Mouse (Mus musculus): ENCODE measurements around the gene Ppm1e.

DNA sequence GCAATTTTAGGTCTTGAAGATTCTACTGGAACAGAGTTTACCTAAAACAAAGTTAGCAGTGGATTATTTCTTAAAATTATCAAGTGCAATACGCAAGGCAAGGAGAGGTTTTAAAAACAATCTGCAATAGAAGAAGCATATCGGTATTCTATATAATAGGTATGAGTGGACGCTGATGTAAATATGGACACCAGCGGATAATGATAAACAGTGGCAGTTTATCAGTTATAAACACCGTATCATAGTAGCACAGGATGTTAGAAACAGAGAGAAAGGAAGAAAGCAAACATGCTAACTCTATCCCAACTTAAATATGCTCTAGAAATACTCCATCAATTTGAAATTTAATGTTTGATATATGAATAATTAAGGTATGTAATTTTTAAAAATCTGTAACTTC, 6.3 kb upstream of the Ppm1e start:
- TF ChIP-seq CTCF (IDR thresholded peaks at IDR 0.05; ENCODE audit: borderline replicate concordance, extremely low read depth, insufficient read depth, insufficient read length): no peak
- no peak for TF ChIP-seq POLR2A (IDR thresholded peaks at IDR 0.05; ENCODE audit: borderline replicate concordance, extremely low read depth, insufficient read depth, insufficient read length, poor library complexity, severe bottlenecking)
